Mouse (Mus musculus) lung, embryonic 16.5 days (tissue): ENCODE measurements around the gene Caml. TPM values are rescaled to one million over a fixed set of nuclear protein-coding genes. Genes with fewer than 3 reads are reported as not detected.
"Not testable (repeated sequence)": the region's sequence is repeated elsewhere in the genome, so short reads cannot be mapped to it uniquely, and the experiment has no call there.

Experiments used
- ATAC-seq: fragments of 200-750 bp; cut with Nextera tagmentation; 2 replicates; pipeline ENCODE4 v1.8.0; 2017; ENCODE audit warnings: low read depth, mild to moderate bottlenecking, moderate library complexity
- H3K27ac ChIP-seq: fragments of 300-500 bp; sonication (generic); 2 replicates; pipeline ENCODE4 v1.5.1; 2014; ENCODE audit warnings: mild to moderate bottlenecking, control low read depth, low read length
- H3K27me3 ChIP-seq: fragments of 300-500 bp; sonication (generic); 2 replicates; pipeline ENCODE4 v1.6.1; 2014; ENCODE audit warnings: low read depth, low read length, mixed read lengths; ENCODE audit not compliant: control insufficient read depth, insufficient read depth
- H3K36me3 ChIP-seq: fragments of 300-500 bp; sonication (generic); 2 replicates; pipeline ENCODE4 v1.6.1; 2014; ENCODE audit warnings: low read length; ENCODE audit not compliant: control insufficient read depth, insufficient read depth
- H3K4me1 ChIP-seq: fragments of 300-500 bp; sonication (generic); replicated peaks from 2 replicates; pipeline ENCODE4 v1.6.1; 2014; ENCODE audit warnings: low read length, mixed read lengths; ENCODE audit not compliant: control insufficient read depth, insufficient read depth
- H3K4me2 ChIP-seq: fragments of 300-500 bp; sonication (generic); 2 replicates; pipeline ENCODE4 v1.6.1; 2014; ENCODE audit warnings: low read depth, low read length, control low read depth
- H3K4me3 ChIP-seq: fragments of 300-500 bp; sonication (generic); 2 replicates; pipeline ENCODE4 v1.5.1; 2014; ENCODE audit warnings: mild to moderate bottlenecking, low read length, control low read depth
- H3K9ac ChIP-seq: fragments of 300-500 bp; sonication (generic); 2 replicates; pipeline ENCODE4 v1.6.1; 2014; ENCODE audit warnings: low read length, control low read depth
- H3K9me3 ChIP-seq: fragments of 300-500 bp; sonication (generic); 2 replicates; pipeline ENCODE4 v1.6.1; 2016; ENCODE audit warnings: low read length; ENCODE audit not compliant: control insufficient read depth
- WGBS: fragments of 180-500 bp; shearing (Covaris S2); extraction: QIAGEN DNeasy Blood & Tissue Kit; methylation state at CpG from one replicate; pipeline ENCODE4 v1.1.7; 2014; 5-methylcytosine and 5-hydroxymethylcytosine counted together
- polyA plus RNA-seq: library from polyadenylated mRNA; unstranded; fragments of >200 nt; fragmentation: Nextera tagmentation; extraction: Ambion mirVana; gene quantifications from 2 replicates; pipeline ENCODE4 v1.2.1, GENCODE M21; 2015

Gene Caml
- polyA plus RNA-seq, 1 experiment from 2014 or later = 58.2 TPM

- no peak overlapping the region for H3K4me3 ChIP-seq
- no peaks in the 10 kb centered on the region for H3K4me1 ChIP-seq
- no peaks in the 10 kb centered on the region for H3K9me3 ChIP-seq
- 83% methylated on average over 7 of the region's 7 CpGs for WGBS
- no peak overlapping the region for H3K4me2 ChIP-seq
- H3K36me3 ChIP-seq = peaks cover 12% of the 10 kb centered on the region
- no peak for ATAC-seq
- H3K9ac ChIP-seq = no peak overlapping the region
- no peaks in the 10 kb centered on the region for H3K27me3 ChIP-seq
- no peak overlapping the region for H3K27ac ChIP-seq
Measured at GRCm38 (mm10) chr13:55611996-55612395, 10.8 kb upstream of the Caml start.

GRCm38 (mm10) chr13:55613471-55613870 is 9.3 kb upstream of the Caml start:
- no peak for ATAC-seq
- Histone ChIP-seq H3K4me2 (no peak overlapping the region), H3K4me3 (no peak overlapping the region), H3K27me3 (no peaks in the 10 kb centered on the region), H3K27ac (no peak overlapping the region), H3K4me1 (no peaks in the 10 kb centered on the region), H3K36me3 (peaks cover 11% of the 10 kb centered on the region), H3K9ac (no peak overlapping the region), H3K9me3 (no peaks in the 10 kb centered on the region)
- WGBS = 35% methylated on average over 5 of the region's 5 CpGs

DNA sequence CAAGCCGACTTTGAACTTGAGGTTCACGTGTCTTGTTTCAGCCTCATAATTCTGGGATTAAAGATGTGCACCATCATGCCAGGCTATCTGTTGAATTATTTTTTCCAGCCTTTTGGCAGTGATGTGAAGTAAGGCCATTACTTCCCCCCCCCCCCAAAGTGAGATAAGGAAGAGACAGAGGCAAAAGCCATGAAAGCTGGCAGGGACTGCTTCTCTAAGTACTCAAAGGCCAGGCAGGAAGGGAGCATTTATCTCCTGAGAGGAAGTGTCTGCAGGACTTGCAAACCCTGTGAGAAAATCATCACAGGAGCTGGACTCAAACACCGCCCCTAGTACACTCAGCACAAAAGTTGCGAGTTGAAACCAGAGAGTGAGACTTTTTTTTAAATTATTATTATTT is 3.5 kb upstream of the Caml start:
- Histone ChIP-seq H3K4me1 (peaks cover 6% of the 10 kb centered on the region), H3K4me2 (no peak overlapping the region), H3K4me3 (no peak overlapping the region), H3K27ac (no peak overlapping the region), H3K9me3 (no peaks in the 10 kb centered on the region), H3K27me3 (no peaks in the 10 kb centered on the region), H3K36me3 (no peaks in the 10 kb centered on the region), H3K9ac (no peak overlapping the region)
- ATAC-seq = no peak
- 83% methylated on average over 4 of the region's 4 CpGs for WGBS

DNA sequence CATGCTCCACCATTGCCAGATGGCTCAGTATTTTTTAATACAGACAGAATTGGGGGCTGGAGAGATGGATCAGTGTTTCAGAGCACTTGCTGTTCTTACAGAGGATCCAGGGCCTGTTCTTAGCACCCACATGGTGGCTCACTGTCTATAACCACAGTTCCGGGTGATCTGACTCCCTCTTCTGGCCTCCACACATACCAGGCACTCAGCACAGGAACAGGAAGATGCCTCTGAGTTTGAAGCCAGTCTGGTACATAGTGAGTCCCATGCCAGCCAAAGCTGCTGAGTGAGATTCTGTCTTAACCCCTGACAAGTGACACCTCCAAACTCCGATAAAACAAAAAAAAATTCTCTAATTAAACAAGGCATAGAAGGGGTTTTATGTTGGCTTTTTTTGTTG is 2.5 kb upstream of the Caml start:
- H3K27me3 ChIP-seq = no peaks in the 10 kb centered on the region
- 70% methylated on average over 2 of the region's 2 CpGs for WGBS
- H3K36me3 ChIP-seq = no peaks in the 10 kb centered on the region
- no peak overlapping the region for H3K4me3 ChIP-seq
- peaks cover 6% of the 10 kb centered on the region for H3K4me1 ChIP-seq
- H3K9me3 ChIP-seq = no peaks in the 10 kb centered on the region
- ATAC-seq = no peak
- H3K4me2 ChIP-seq = no peak overlapping the region
- H3K27ac ChIP-seq = no peak overlapping the region
- no peak overlapping the region for H3K9ac ChIP-seq

GRCm38 (mm10) chr13:55622156-55622648 is 603 bp upstream of the Caml start:
- peak overlapping the region; percentile 78 for H3K4me2 ChIP-seq
- 16% methylated on average over 20 of the region's 20 CpGs for WGBS
- not testable (repeated sequence) for H3K9me3 ChIP-seq, H3K36me3 ChIP-seq, ATAC-seq, H3K27me3 ChIP-seq, H3K27ac ChIP-seq, H3K4me1 ChIP-seq
- H3K4me3 ChIP-seq = peak overlapping the region; percentile 94
- H3K9ac ChIP-seq = peak overlapping the region; percentile 94

DNA sequence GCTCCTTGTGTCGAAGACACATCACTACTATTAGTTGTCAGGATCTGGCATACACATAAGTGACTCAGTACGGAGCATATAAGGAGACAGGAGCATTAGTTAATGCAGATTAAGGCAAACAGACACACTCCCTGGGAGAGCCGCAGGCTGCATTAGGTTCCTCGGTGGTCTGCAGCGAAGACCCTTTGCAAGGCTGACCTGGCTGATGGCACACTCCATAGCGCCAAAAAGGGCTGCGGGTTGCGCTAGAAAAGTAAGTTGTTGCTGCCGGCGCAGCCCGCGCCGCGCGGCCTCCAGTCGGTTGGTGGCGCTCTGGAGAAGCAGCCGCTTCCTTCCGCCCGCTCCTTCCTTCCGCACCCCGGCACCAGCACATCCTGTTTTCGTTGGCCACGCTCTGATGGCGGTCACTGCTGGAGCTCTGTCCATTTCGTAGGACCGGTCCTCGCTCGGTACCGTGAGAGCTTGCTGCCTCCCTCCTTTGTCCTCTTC is 11.9 kb downstream of the Caml start, which contains the start of gene Ddx46:
Ddx46 (plus strand) TSS at position 389 of the 489 bp plus-strand sequence.
- Histone ChIP-seq H3K27ac (no peak within 1 kb of the TSS), H3K9me3 (no peaks in the 10 kb centered on the region), H3K4me2 (peak within 1 kb of the TSS; percentile 86), H3K4me3 (peak within 1 kb of the TSS; percentile 100), H3K9ac (peak within 1 kb of the TSS; percentile 95), H3K27me3 (no peaks in the 10 kb centered on the region), H3K4me1 (peaks cover 13% of the 10 kb centered on the region), H3K36me3 (peaks cover 25% of the 10 kb centered on the region)
- WGBS = 4% methylated on average over 30 of the region's 30 CpGs
- ATAC-seq = peak; percentile 92

DNA sequence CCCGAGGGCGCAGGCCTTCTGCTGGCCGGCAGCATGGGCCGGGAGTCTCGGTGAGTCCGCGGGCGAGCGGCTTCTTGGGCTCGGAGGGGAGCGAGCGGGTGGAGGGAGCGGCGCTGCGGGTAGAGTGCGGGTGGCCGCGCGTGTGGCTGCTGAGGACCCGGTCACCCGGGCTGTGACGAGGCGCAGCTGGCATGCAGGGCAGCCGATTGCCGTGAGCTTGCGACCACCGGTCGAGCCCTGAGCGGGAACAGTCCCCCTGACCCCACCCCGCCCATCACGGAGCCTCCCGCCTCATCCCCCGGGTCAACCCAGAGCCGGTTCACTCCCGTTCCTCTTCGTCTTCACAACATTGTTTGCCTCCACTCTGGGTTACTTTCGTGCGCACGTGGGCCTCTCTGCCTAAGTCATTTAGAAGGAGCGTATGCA is 12.4 kb downstream of the Caml start:
- Histone ChIP-seq H3K4me1 (peaks cover 13% of the 10 kb centered on the region), H3K4me3 (peak overlapping the region; percentile 100), H3K4me2 (peak overlapping the region; percentile 86), H3K27ac (no peak overlapping the region), H3K9ac (peak overlapping the region; percentile 95), H3K36me3 (peaks cover 28% of the 10 kb centered on the region), H3K9me3 (no peaks in the 10 kb centered on the region), H3K27me3 (no peaks in the 10 kb centered on the region)
- WGBS = under 1% methylated on average over 38 of the region's 40 CpGs
- ATAC-seq = peak; percentile 56

DNA sequence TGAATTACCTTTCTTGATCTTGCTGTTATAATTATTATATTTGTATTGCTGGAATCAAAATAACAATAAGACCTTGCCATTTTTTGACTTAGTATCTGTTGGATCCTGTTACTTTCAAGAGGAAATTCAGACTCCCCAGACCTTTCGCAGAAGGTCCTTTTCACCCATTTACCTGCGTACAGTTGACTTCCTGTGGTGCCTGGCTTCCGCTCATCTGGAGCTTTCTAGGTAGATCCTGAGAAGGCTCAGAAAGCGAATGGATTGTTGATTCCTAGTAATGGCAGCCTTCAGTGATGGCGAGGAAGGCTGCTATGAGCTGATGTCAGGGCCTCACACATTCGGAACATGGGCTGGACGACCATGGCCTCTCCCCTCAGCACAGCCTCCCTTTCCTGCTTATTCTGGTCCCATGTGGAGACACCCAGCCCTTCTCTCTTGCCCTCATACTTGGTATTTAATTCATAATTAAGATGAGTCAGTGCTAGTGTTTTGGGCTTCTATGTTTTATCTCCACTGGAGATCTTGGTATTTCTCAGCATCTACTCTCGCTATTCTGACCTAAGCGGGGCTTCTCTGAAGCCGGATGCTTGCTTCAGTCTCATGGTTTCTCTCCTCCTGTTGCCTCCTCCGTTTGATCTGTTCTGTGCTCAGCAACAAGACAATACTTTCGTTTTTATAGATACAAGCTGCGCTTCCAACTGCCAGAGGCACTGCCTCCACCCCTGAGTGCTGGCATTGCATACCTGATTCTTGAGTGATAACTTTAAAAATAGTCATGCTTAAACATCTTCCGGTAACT is 13.6 kb downstream of the Caml start:
- H3K4me1 ChIP-seq = peaks cover 13% of the 10 kb centered on the region
- H3K27ac ChIP-seq = no peak overlapping the region
- ATAC-seq = no peak
- H3K9me3 ChIP-seq = no peaks in the 10 kb centered on the region
- H3K27me3 ChIP-seq = no peaks in the 10 kb centered on the region
- H3K4me2 ChIP-seq = peak overlapping the region; percentile 86; the same call in 1 of the 2 replicates
- 85% methylated on average over 14 of the region's 14 CpGs for WGBS
- no peak overlapping the region for H3K9ac ChIP-seq
- no peak overlapping the region for H3K4me3 ChIP-seq
- peaks cover 26% of the 10 kb centered on the region for H3K36me3 ChIP-seq

DNA sequence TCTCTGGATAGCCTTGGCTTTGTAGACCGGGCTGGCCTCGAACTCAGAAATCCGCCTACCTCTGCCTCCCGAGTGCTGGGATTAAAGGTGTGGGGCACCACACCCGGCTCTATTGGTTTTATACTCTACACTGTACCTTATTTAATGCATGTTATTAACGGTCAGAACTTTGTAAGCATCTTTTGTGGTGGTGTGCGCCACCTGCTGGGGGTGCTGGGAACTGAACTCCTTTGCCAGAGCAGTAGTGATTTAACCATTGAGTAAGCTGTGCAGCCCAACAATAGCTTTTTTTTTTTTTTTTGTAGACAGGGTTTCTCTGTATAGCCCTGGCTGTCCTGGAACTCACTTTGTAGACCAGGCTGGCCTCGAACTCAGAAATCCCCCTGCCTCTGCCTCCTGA is 17.7 kb downstream of the Caml start:
- not testable (repeated sequence) for H3K4me3 ChIP-seq, H3K27ac ChIP-seq, H3K4me2 ChIP-seq, H3K9me3 ChIP-seq, H3K27me3 ChIP-seq, H3K9ac ChIP-seq, H3K4me1 ChIP-seq
- H3K36me3 ChIP-seq = peaks cover 21% of the 10 kb centered on the region
- ATAC-seq = peak; percentile 31; the same call in 1 of the 2 replicates
- 45% methylated on average over 8 of the region's 8 CpGs for WGBS
